Mouse (Mus musculus) spleen, adult 12 weeks (tissue): Measurements from ENCODE around the gene Cbx8.

ENCODE experiments used
- DNase-seq: peaks from one replicate; pipeline ENCODE4 v3.0.0; 2022; ENCODE audit warnings: low spot score

Gene Cbx8

DNA sequence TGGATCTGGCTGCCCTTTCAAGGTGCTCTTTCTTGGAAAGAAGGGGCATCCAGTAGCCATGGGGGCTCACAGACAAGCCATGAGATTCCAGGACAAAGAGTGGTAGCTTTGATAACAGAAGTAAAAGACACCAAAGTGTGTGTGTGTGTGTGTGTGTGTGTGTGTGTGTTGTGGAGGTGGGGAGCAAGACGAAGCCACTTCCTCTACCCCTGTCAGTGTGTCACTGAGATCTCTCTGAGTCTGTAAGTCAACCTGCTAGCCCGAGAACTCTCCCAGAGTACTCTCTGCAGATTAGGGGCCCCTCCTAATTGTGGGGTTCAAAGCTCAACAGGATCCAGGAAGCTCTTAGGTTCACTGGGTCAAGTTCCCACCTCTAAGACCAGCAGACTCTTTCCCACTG is 9.6 kb upstream of the Cbx8 start:
- DNase-seq = no peak

GRCm38 (mm10) chr11:119048133-119048510 is 7.4 kb upstream of the Cbx8 start:
- no peak for DNase-seq

- no peak for DNase-seq
Observed at GRCm38 (mm10) chr11:119047261-119048132, 6.7 kb upstream of the Cbx8 start.

DNA sequence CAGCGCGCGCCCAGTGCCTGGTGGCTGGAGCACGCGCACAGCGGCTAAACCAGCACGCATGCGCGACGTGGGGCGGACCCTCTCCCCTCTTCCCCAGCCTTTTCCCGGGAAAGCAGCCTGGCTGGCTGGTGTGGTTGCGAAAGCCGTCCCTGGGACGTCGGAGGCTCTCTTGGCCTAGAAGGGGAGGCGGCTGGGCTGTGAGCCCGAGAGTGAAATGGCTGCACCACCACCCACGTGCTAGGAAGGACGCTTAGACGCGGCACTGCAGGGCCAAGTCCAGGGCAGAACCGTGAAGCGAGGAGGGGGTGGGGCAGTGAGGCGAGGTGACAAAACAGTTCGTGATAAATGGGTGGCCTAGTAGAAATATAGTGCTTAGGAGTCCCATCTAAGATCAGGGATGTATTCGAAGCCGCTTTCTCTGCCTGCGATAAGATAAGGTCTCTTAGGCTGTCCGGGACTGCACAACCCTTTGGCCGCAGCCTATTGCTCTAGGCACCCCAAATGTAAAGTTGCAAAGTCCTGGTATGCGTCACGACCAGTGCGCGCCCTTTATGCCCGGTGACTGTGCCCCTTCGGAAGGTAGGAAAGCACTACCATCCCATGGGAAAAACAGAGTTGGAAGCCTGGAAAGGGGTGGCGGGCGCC is 6.0 kb upstream of the Cbx8 start:
- no peak for DNase-seq

DNA sequence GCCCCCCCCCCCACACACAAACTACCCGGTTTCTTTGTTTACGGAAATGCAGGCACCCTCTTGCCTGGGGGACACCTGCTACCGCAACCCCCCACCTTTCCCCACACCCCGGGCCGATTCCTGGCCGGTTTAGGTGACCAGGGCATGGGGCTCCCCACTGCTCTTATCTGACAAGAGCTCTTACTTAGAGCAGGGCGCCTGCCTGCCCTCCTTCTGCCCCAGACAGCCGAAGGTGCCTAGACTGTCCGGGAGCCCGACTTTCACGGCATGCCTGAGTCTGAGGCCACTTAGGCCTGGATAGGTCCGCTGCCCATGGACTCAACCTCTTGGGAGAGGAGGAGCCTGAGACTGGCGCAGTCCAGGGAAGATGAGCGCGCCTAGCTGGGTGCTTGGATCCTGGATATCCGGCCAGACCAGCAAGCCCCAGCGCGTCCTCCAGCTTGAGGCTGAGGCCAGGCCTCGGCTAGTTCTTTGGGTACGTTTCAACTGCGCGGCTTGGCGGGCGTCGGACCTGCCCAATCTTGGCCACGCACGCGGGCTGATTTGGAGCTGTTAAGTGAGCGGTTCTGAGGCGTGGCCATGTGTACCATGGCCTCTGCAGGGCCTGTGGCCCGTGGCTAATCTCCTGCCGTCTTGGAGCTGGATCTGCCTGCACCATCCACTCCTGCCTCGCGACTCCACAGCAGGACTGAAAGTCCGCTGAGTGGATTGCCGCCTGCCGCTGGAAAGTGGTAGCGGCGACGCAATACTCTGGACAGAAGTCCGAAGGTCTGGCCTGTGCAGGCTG is 4.0 kb upstream of the Cbx8 start:
- no peak for DNase-seq

DNA sequence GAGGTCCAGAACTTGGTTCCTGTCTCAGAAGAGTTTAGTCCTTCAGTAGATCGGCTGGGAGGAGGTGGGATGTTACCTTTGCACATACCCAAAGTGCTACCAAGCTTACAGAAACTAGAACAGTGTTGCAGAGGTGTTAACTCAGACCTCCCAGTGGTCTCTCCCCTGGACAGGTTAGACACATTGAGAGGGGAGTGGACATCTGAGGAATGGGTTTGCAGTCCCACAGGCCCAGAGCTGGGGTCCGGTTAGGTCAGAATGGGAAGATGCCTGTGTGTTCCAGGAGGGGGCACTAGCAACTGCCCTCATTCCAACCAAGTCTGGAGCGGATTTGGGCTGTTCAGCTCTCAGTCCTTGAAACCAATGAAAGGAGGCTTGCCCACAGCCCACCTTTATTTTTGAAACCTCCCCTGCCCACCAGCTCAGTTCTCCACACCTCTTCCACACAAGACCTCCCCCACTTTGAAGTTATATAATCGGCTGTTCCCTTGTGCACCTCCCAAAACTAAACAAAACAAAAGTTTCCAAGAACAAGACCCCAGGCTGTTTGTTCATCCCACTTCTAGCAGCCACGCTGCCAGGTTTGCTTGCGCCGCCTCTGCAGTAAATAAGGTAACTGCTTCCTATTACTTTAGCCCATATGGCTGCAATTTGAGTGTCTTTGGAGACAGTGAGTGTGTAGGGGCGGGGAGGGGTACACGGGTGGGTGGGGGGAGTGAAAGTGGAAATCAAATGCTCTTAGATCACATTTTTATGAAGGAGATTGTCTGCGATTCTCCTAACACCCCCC is 3.2 kb upstream of the Cbx8 start:
- DNase-seq = no peak

DNA sequence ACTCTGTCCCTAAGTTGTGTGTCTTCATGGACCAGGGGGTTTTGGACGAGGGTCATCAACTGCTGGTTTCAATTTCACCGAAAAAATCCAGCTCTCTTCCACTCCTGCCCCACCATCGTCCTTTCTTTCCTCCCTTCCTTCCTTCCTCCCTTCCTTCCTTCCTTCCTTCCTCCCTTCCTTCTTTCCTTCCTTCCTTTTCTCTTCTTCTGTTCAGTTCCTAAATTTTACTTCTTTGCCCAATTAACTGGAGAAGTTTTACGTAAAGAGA is 2.4 kb upstream of the Cbx8 start:
- DNase-seq = no peak

DNA sequence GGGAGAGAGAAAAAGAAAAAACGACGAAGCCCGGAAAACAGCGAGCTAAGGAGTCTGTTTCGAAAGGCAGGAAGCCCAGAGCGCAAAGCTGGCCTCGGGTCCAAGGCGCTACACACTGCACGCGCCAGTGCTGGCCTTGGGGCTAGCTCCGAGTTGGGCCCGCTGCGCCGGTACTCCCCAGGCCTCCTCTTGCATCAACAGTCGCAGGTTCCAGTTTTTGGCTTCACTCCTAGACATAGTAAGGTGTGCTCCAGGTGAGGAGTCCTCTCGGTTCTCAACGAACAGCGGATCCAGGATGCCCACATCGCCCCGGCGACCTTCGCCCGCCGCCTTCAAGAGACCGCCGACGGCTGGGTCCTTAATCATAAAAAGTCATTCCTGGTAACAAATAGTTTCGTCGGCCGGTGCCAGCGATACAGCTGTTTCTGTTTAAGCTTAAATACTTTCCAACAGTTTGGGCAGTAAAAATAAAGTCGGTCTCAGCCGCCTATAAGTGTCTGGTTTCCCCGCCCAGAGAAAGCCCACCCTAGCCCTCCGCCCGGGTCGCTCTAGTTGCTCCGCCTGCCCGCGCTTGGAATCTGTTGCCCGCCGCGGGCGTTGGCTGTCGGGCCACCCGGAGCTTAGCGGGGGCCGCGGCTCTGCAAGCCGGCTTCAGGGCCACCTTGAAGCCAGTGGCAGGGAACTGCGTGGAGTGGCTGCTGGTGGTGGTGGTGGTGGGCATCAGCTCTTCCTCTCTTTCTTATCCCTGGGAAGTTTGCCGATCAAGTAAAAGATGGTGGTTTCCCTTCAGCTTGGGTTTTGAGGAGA is 1.9 kb upstream of the Cbx8 start:
- DNase-seq = no peak

DNA sequence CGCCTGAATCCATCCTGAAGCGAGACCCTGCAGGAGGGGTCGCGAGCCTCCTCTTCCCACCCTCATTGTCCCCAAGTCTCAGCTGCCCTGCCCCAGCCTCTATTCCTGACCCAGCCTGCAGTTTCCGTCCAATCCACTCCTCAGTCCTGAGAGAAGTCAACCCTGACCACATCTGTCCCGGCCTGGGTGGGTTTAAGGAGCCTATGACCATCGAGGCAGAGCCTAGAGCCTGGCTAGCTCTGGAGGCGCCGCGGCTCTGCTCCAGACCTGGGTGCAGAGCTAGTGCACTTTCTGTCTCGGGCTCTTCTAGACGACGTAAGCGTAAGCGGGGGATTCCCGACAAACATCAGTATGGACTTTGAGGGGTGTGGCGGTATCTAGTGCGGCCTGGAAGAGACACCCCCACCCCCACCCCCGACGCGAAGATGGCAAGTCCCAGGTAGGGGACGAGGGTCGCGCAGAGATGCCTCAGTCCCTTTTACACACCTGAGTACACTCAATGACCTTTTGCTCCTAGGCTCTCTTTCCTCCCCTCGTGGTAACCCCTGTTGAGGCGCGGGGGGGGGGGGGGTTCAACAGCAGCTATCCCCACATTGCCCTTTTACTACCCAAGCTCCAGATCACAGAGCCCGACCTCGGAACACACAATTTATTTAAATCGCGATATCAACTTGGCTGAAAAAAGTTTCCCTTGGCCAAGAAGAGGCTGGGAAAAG is 1.1 kb upstream of the Cbx8 start:
- no peak for DNase-seq

DNA sequence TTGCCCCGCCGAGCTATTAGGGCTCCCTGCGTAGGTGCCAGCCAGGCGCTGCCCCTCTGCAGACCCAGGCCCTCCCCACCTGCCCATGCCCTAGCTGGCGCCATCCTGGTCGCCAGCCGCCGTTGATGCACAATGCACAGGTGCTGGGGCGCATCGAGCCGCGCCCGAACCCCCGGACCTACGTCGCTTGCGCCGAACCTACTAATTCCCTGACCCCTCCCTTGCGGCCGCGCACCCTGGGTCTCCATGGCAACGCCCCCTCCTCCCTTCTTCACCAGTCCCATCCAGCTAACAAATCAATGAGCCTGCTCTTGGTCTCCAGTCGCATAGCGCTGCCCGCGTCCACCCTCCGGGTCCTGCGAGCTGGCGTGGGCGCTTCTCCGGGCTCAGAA is 552 bp upstream of the Cbx8 start:
- DNase-seq = no peak

- DNase-seq = no peak
Observed at GRCm38 (mm10) chr11:119039732-119040512, 847 bp downstream of the Cbx8 start.

- DNase-seq = no peak
Observed at GRCm38 (mm10) chr11:119038744-119039484, 1.9 kb downstream of the Cbx8 start.

GRCm38 (mm10) chr11:119037780-119038401 is 2.9 kb downstream of the Cbx8 start:
- DNase-seq = no peak

GRCm38 (mm10) chr11:119036934-119037779 is 3.6 kb downstream of the Cbx8 start:
- DNase-seq = no peak

DNA sequence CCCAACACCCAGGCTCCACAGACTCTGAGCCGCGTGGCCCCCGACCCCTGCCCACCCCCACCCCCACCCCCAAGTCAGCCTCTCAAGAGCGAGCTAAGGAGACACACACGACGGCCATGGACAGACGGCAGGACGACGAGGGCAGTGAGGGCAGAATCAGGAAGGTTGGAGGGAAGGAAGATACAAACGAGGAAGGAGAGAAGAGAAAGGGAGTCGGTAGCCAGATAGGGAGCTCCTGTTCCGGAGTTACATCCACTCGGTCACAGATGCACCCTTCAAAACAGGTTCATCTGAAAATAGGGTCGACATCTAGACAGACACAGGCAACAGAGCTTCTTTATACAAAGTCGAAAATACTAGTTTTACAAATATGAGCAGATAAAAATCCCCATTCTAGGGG is 4.3 kb downstream of the Cbx8 start:
- no peak for DNase-seq

DNA sequence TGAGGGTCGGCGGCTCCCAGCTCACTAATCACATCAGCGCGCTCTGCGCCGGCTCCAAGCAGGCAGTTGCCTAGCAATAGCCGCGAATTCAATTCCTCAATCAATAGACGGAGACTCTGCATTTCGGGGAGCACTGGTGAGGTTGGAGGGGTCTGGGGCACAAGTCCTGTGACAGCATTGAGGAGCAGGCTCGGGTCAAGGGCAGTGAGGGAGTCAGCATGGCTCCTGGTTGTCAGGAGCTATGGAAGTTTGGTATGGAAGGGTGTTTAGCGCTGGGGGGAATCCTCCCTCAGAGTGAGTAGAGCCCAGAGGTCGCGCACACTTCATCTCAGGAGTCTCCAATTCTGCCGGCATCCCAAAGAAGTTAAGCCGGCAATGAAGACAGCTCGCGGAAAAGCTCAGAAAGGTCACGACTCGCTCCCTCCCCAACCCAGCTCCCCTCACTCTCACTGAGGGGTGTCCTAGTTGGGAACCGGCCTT is 5.0 kb downstream of the Cbx8 start:
- no peak for DNase-seq

- no peak for DNase-seq
Observed at GRCm38 (mm10) chr11:119035094-119035685, 5.6 kb downstream of the Cbx8 start.
